Mouse (Mus musculus) cerebellum, postnatal 10 days (tissue): ENCODE data around the gene Abcb4.
"Not testable (repeated sequence)": the region's sequence is repeated elsewhere in the genome, so short reads cannot be mapped to it uniquely, and the experiment has no call there.

Experiments used
- DNase-seq, 2 experiments: peaks; one replicate each; pipeline ENCODE4 v3.0.0; 2021; ENCODE audit warnings: mixed read lengths in 2 of 2

Gene Abcb4

DNA sequence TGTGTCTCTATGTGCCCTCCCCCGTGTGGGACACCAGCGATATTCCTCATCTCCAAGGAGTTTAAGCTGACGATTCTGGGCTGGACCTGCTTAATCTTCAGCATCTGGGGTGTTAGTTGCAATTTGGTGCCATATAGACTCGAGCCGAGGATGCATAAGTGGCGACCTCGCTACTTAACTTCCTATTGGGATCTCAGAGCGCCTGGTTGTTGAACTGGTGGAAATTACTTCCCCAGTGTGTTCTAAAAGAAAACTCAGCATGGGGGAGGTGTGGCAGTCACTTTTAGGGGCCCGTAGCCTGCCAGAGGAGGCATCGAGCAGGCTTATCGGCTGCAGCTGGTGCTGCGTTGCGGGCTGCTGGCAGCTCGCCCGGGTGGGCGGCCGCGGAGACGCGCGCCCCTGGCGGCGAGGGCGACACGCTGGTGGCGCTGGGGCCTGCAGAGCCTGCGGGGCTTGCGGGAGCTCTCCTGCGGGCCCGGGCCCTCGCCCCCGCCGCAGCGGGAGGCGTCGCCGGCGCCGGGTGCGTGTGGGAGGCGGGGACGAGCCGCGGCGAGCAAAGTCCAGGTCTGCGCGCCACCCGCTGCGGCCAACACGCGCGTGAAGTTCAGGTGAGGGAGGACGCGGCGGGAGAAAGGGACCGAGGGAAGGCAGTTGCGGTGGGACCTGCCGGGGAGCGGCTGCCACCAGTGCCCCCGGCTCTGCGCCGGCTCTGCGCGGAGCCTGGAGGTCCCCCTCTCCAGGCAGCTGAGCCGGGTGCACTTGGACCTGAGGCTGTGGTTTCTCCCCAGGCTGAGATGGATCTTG is at the start of gene Abcb4:
Gene Abcb4 (plus strand): TSS at position 418 of the 804 bp plus-strand sequence.
- peak; percentile 84 to 86 for DNase-seq

DNA sequence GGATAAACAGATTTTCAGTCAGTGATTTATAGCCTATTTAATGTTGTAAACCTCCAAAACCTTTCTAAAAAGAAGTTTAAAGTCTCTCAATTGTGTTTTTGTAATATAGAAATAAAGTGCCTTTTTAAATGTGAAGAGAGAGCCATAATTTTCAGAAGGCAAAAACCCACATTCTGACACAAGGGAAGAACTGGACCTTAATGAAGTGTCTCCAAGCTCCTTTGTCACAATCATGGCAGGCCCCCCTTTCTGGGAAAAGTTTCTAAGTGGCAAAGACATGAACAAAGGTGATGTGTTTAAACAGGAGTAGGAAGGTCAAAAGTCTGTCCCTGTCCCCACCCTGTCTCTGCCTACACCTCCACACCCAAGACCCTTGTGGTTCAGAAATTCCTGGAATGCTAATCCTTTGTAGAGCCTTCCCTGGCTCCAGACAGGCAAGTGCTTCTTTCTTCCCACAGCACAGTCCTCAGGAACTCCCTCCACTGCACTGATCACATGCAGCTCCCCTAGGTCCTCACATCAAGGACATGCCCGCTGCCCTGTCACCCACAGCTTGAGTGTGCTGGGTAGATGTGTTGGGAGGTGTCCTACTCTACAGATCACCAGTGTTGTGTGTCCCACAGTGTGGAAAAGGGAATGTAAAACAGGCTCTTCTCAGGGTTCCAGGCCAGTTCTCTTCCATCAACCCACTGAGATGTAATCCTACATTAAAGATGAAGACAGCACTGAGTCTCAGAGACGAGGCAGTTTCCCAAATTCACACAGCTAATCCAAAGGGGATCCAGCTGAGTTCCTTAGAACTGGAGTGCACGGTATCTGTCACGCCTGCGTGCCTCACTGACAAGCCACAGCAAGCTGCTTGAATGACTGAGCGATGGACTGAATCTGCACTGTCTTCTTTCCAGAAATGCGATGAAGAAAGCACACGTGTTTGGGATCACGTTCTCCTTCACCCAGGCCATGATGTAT is 44.6 kb upstream of the Abcb4 start:
- DNase-seq: not testable (repeated sequence)

DNA sequence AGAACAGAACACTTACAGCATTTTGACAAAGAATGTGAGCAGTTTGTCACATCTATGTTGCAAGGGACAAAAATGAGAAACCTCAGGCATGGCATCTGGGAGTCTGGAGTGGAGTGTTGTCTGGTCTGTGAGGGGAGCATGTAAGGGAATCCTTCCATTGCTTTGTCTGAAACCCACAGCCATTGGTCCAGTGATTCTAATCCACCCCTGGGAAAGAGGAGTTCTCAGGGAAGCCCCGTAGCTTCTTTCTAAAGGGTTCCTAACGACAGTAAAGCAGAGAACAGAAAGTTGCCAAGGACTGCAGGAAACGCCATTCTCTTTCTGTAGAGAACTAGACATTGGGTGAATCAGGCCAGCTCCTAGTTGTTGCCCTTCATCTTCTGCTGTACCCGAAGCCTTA is 42.7 kb upstream of the Abcb4 start:
- no peak for DNase-seq

DNA sequence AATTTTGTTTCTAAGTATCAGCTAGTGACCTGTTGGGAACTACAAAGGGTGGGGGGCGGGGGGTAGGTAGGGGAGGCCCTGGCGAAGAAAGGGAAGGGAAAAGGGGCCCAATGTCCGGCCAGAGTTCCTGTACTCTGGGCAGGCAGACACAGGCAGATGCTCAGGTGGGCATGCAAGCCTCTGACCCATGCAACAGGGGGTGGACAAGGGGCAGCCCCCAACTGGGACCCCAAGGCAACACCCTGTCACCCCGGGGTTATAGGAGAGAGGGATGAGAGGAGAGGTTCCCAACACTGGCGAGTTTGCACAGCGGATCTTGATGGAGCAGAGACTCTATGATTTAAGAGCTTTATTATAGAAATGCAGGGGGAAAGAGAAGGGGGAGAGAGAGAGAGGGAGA is 36.3 kb upstream of the Abcb4 start:
- DNase-seq: no peak

DNA sequence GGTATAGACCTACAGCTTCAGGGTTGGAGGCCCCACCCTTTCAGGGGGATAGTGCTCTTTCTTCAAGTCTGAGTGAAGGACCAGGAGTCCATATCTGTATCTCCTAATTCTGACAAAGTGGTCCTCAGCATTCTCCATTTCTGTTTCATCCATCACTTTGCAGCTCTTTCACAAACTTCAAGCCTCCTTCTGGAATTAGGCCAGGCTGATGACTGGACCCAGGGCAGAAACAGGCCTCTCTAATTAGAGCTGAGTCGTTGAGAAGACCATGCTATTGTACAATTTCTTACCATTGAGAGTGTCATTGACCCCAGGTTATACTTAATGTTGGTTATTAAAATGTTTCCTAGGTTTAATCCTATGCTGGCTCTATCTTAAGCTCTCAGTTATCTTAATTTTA is 31.7 kb upstream of the Abcb4 start:
- no peak for DNase-seq

DNA sequence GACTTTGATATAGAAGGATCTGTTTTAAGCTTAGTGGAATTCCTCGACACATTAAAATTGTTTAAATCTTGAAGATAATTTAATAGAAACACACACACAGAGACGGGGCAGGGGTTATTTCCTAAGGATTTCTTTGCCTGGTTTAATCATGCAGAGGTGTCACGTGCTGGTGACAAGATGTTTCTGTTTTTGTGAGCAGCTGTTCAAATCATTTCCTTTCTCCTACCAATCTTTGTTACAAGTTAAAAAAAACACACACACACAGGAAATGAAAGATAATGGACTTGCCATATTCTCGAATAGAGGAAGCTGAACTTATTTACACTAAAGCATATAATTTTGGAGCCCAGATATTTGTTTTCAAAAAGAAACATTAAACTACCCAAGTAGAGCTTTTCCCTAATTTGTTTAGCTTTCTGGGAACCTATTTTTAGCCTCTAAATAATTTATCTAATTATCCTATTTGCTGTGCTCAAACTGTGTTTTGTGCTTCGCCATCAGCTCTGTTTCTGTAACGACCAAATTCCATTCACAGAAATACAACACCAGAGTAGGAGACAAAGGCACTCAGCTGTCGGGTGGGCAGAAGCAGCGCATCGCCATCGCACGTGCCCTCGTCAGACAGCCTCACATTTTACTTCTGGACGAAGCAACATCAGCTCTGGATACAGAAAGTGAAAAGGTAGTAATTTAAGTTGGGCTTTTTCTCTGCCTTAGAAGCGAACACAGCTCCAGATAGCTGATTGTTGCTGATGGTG is 29.8 kb upstream of the Abcb4 start:
- no peak for DNase-seq

DNA sequence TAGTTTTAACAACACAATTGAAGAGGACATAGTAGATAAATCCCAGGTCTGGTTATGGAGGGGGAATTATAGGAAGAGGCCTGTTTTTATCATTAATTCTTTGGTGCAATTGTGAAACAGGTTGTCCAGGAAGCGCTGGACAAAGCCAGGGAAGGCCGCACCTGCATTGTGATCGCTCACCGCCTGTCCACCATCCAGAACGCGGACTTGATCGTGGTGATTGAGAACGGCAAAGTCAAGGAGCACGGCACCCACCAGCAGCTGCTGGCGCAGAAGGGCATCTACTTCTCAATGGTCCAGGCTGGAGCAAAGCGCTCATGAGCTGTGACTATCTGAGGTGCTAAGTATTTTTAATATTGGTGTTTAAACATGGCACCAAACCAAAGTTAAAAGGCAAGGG is 27.9 kb upstream of the Abcb4 start:
- not testable (repeated sequence) for DNase-seq

DNA sequence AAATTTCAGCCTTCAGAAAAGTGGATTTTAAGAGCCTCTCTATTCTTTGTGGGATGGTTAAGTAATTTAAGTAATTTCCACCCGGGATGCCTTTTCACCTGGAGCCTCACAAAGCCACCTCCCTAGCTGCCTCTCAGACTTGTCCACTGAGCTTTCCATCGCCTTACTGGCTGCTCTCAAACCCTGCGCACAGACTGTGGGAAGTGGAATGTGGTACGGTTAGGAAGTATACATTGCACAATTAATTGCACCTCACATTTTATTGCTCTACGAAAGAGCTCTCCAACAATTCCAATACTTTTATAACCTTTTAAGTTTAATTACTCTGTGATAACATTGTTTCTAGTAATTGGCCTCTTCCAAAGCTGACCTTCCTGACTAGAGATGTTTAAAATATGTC is 27.2 kb upstream of the Abcb4 start:
- DNase-seq: no peak

DNA sequence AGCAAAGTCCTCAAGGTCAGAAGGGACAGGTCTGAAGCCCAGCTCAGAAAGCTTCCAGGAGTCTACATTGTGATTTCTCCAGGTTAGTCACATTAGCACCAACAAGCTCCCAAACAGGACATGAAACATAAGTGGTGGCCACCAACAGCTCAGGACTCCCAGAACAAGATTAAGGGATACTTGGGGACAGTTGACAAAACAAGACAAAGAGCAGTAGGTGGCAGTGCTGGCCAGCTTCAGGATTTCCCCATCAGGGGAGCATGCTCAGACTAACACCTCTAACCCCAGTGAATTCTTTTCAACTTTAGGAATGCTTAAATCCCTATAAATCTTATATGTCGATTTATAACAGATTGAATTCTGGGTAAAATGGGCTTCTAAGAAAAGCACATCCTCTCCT is 25.5 kb upstream of the Abcb4 start:
- peak; percentile 17 to 38 for DNase-seq

DNA sequence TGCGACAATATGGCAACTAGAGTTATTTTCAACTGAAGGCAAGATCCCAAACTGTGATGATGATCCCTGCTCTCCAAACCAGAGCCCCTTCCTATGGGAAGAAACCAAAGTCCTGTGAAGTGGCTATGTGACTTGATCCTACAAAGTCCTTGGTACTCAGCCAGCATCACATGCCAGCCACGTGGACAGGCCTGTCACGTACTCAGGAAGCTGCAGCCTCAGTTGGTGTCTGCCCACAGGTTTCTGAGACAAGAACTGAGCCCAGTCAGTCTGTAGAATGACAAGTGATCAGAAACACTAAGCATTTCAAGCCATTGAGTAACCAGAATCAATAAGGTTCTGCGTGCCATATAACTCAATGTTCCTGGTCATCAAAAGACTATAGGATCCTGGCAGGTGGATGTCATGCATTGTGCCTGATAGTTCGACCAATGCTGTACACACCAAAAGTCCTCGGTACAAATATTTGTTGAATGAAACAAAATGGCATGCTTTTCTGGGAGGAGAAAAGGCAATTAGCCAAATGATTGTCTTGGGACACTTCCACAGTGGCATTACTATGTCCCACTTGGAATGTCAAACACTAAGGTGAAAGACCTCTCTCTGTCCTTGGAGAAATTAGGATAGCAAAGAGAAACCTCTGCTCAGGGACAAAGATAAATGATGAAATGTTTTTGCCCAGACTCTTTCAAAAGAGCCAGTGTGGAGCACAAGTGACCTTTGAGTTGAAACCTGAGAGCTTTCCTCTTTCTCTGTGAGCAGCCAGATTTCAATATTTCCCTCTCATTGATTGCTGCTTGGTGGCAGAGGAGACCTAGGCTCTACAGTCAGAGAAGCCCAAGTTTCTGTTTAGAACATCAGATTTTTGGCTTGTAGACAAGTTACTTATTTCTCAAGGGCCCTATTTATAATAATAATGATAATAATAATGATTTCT is 20.3 kb upstream of the Abcb4 start:
- no peak for DNase-seq

DNA sequence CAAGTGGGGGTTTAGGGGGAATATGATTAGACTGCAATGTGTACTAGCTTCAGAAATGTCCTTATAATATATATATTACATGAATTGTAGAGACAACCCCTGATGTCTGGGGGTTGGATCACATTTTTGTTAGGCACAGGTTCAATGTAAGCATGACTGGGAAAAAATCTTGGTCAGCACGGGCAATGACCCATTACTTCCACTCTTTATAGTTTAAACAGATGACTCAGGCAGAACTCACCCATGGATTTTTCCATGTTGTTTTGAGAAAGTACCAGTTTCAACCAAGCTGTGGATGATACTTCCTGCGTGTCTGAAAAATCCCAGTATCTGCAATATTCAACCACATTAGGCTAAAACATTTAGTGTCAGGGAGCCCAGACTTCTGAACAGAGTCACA is 16.4 kb upstream of the Abcb4 start:
- DNase-seq: no peak

DNA sequence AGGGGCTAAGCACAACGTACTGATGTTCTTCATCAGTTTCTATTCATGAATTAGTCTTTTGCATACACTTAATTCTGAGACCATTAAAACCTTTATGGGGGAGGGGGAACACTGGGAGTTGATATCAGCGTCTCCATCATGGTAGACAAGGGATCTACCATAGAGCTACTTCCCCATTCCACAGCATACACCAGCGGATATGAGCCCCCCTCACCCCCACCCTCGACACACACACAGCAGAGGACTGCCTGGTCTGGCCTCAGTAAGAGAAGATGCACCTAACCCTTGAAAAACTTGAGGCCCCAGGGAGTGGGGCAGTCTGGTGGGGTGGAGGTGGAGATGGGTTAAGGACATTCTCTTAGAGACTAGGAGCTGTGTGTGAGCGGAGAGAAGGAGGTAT is 15.7 kb upstream of the Abcb4 start:
- no peak for DNase-seq

DNA sequence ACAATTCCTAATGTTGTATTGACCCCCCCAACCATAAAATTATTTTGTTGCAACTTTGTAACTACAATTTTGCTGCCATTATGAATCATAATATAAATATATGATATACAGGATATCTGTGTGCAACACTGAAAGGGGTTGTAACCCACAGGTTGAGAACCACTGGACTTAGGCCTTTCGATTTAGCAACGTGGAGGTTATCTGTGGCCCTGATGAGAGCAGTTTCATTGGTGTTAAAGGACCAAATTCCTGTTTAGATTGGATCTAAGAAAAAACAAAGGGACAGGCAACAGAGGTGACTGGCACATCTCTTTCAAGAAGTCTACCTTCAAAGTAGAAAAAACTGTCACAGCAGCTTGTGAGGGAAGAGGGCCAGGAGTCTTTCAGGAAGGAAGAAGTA is 7.7 kb upstream of the Abcb4 start:
- no peak for DNase-seq

DNA sequence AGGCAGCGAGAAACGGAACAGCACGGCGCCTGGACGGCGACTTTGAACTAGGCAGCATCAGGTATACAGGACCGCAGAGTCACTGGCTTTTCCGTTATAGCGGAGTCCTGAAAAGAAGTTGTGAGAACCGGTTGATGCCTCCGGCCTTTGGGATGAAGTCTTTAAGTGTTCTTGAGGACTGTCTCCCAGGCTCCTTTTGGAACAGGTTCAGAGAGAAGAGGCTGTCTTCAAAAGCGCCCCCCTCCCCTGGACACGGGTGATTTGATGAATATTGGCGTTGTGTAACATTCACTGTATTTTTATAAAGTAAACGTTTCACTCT is 548 bp downstream of the Abcb4 start:
- no peak for DNase-seq

DNA sequence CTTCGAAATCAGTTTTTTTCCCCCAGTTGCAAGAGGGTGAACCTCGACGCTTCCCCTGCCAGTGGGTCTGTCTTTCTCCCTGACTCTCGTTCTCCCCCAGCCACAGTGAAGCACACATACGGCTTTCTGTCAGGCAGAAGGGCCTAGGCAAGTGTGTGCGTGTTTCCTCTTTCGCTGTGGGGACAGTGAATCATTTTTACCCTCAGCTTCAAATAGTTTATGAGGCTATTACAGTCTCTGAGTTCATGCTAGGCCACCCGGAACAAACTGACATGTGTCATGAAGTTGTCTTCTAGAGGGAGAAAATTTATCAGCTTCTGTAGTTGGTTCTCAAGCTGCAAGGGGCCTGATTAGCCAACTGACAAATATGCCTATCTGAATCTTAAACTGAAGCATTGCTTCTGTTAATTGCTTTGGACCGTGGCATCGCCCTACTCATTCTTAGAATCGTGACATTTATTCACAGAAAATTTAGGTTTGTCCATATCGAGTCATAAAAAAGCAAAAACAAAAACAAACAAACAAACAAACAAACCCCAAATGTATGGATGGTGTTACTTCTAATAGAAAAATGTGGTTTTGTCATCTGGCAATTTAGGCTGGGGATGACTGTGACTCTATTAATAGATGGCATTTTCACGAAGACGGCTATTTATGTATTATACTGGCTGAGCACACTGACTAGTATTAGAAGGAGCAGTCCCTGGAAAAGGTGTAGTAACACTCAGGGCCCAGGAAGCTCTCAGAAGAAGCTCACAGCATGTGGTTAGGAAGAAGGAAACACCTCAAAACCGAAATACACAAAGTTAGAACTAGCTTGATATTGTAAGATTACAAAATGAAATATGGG is 1.3 kb downstream of the Abcb4 start:
- DNase-seq: peak in 1 of 2 experiments; percentile 2

DNA sequence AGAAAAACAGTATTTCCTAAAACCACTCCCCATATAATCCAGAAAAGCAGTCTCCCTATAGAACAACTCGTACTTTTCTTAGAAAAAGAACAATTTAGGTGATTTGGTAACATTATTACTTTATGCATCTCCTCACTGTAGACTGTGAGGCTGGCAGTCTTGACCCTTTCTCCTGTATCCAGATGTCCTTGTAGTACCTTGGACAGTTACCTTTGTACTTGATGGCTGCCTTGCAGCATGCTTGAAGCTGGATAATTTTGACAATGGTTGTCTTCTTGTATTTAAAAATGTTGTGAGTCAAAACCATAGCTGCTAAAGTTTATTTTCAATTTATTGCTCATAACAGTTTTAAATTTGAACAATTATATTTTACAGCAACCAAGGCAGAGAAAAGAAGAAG is 2.7 kb downstream of the Abcb4 start:
- DNase-seq: no peak

DNA sequence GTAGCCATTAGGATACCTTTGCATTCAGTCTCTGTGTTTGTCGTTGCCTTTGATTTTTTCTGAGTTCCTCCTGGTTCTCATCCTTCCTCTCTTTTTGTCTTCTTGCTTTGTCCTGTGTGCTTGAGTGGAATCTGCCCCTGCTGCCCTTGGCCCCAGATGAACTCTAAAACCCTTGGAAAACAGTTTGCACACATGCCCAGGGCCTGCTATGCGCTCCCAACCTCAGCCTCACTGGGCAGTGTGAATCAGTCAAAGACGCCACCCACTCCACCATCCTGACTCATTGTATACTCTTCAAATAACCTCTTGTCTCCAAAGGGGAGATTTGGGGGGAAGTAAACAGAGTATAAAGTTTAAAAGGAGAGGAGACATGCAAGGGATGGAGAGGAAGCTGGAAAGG is 4.7 kb downstream of the Abcb4 start:
- no peak for DNase-seq

DNA sequence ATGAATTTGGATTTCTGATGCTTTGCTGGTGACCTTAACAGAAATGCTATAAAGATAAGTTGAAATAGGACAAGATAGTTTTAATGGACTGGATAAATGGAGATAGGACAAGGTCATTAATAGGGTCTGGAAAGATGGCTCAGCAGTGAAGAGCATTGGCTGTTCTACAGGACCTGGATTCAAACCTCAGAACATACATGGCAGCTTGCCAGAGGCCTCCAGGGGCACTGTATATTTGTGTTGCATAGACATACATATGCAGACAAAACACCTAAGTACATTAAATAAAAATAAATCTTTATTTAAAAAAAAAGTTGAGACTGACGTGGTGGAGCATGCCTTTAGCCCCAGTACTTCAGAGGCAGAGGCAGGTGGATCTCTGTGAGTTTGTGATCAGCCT is 7.5 kb downstream of the Abcb4 start:
- DNase-seq: no peak

DNA sequence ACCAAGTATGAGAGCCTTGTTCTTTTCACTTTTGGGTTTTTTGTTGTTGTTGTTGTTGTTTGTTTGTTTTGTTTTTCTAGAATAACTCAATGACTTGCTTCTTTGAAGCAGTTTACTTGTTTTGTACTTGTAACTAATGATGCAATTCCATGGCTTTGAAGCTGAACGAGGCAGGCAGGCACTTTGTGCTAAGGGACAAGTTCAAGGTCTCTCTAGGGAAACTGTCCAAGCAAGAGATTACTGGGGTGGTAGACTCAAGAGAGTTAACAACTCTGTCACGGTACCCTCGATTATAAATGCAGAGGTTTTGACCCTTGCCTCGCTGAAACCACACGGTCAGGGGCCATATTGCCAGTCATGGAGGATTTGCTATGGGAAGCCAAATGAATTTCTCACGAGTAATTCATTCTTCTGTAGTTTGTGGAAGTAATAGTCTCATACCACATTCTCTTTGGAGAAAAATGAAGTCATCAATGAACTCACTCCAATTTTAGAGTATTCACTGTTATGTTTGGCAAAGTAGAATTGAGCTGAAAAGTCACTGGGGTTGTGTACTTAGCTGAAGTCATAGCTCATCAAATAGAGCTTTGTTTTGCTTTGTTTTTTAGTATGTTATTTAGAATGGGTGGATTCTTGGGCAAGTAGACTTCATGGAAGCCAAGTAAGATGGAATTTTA is 8.8 kb downstream of the Abcb4 start:
- no peak for DNase-seq

DNA sequence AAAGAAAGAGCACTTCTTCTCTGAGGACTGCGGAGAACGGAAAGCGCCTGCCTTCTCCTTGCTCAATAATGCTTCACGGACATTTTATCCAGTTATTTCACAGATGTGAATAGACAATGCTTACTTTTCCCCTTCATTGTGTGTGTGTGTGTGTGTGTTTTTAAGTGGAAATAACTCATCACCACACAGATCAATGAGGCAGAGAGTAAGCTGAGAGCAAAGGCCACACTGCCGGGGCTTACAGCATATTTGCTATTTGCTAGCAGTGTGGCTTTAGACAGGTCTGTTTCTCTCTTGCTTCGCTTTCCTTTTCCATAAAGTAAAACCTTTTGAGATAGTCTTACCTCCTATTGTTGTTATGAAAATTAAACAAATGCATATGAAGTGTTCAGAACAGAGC is 11.0 kb downstream of the Abcb4 start:
- DNase-seq: no peak
